Mouse (Mus musculus) embryo, embryonic 11 days (tissue): ENCODE measurements around the gene Mettl3.
"Not testable (repeated sequence)": the region's sequence is repeated elsewhere in the genome, so short reads cannot be mapped to it uniquely, and the experiment has no call there.

ENCODE experiments used
- DNase-seq: peaks from one replicate; pipeline ENCODE4 v3.0.0-alpha.2; 2015

The Mettl3 gene

DNA sequence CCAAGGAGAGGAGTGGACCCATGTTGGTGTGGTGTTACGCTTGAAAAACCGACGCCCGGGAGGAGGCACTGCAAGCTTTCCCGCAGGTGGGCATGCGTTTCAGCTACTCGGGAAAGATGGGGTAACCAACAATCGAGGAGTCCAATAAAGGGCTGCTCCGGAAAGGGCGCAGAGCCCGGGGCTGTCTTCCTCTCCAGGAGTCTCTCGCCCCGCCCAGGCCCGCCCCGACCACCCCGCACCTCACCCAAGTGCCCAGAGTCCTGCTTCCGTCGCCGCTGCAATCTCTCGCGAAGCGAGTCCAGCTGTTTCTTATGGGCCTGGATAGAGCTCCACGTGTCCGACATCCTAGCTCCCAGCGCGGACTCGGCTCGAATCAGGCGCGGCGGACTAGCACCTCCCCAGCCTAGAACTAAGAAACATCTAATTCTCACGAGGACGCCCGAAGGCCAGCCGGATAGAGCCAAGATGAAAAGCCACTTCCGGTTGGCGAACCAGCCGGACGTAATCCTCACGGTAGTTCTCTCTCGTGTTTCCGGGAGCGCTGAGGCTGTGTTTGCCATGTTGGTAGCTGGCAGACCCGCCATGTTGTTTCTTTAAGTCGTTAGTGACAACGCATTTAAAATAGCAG, at the start of gene Mettl3:
Gene Mettl3 (minus strand): TSS at position 485 of the 628 bp plus-strand sequence.
- DNase-seq: peak; percentile 96

DNA sequence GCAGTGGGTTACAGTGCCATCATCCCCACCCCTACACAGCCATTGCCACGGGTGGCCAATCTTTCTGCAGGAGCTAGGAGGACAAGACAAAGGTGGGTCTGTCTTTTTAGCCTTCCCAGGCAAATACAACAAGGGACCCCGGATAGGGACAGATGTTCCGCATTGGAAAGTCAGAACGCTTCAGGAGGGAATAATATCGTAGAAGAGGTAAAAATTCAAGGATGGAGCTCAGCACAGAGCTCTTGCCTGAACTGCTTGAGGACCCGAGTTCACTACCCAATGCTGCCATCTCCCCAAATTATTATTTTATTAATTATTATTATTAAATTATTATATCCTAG, 34.6 kb upstream of the Mettl3 start:
- DNase-seq: no peak

DNA sequence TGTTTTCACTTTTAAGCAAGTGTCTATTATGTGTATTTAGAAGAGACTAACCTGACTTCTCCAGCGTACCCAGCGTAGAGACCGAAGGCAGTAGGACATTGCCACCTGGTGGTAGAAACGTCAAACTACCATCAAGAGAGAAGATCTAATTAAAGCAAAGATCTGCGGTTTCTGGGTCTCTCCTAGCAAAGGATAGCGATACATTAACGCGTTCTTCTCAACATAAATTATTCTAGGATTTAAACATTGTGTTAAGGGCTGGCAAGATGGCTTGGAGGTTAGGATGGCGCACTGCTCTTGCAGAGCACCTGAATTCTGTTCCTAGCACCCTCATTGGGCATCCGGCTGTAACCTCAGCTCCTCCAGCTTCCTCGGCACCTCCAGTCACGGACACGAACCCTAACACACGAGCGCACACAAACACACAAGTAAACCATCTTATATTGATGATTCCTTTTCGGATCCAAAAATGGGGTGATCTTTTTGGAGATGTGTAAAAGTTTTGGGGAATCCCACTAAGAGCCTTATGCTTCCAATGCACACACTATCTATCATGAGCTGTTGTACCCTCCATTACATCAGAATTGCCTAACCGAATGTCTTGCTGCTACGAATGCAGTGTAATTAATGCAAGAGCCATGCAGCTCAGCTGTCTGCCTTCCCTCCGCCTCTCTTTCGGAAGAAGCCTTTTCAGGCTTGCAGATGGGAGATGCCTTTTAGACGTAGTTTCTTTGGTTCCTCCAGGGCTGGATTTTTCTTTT, 34.0 kb upstream of the Mettl3 start:
- DNase-seq: peak; percentile 85

DNA sequence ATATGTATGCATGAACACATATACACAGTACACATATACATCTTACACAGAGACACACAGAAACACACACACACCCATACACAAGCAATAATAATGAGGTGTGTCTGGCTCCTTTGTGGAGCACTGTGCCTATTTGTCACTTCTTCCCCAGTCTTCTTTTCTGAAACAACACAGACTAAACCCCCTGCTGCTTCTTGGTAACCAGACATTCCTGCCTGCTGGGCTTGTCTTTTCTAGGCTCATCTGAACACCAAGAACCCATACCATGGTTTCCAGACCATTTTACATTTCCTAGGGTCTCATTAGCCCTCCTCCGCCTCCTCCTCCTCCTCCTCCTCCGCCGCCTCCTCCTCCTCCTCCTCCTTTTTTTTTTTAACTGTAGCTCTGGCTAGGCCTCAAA, 27.2 kb upstream of the Mettl3 start:
- DNase-seq: no peak

DNA sequence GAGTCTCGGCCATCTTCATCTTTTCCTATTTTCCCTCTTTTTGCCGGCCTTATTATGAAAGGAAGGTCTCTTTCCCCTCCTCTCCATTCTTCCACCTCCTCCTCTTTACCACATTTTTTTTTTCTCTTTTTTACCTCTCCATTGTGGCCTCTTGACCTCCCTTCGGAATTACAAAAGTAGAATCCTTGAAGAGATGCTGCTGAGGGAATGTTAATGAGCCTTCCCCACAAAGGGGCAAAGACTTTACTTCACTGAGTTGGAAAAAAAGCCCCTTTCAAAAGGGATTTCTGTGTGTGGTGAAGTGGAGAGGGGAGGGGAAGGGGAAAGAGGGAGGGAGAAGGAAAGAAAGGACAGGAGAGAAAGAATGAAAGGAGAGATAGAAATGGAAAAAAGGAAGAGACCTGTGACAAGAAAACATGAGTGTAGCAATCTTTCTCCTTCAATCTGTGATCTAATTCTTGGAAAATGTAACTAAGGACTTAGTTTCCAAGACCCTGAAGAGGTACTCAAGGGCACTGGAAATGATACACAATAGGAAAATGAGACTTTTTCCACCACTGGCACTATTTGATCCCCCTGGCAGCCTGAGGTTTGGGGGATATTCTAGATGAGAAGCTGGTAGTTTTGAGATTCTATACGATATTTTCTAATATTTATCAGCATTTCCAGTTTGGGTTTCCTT, 26.3 kb upstream of the Mettl3 start:
- peak; percentile 58 for DNase-seq

DNA sequence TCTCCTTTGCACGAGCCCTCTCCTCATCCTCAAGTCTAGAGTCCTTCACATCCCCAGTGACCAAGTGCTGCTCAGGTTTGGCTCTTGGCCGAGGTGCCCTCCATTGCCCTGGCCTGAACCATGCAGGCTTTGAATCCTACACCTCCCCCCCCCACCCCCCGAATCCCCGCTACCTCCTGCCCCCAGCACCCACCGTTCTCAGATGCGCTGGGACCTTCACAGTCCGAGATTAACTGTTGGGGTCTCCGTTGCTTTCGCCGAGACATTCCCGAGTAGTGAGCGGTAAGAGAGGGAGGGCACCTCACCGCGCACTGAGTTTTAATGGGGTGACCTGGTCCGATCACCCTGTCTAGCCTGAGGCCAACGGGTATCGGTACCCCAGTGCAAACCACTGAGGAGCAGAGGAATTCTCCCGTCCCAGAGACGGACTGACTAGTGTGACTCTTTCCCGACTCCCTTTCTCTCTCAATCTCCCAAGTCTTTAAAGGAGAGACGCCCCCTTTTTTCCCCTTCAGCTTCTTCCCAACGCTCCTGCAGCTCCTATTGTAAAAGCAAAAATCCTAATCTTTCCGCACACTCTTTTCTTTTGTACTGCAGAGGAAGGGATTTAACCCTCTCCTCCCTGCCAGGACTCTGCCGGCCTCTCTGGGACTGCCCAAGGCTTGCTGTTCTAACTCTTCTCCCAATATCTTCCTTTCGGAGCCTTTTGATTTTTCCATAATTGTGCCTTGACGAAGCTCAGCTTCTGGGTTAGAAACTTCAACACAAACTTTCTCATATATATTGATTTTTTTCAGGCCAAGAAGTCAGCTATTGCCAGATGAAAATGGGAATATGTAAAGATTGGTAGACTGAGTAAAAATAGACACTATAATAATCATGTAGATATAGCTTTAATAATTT, 23.2 kb upstream of the Mettl3 start, which contains the start of gene Sall2:
Gene Sall2 (minus strand): TSS at position 853 of the 903 bp plus-strand sequence.
- peak; percentile 53 for DNase-seq

DNA sequence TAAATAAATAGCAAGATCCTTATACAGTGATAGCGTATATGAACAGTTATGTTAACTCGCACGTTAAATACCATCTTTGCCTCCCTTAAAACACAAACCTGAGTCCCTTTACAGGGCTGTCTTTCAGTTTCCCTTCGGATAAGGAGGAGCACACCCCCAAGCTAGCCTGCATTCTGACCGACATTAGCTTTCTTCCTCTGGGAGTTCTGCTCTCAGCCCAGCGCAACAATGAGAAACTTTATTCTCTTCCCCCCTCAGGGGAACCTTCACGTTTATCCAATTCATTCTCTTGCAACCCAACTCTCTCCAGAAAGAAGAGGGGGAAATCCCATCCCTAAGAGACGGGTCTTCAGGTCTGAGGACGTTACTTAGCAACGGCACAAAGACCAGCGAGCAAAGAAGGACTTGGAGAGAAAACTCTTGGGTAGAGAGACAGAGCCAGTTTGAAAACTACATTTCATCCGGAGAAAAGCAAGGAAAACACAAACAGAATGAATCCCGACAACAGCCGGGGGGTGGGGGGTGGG, 22.5 kb upstream of the Mettl3 start:
- DNase-seq: peak; percentile 72

DNA sequence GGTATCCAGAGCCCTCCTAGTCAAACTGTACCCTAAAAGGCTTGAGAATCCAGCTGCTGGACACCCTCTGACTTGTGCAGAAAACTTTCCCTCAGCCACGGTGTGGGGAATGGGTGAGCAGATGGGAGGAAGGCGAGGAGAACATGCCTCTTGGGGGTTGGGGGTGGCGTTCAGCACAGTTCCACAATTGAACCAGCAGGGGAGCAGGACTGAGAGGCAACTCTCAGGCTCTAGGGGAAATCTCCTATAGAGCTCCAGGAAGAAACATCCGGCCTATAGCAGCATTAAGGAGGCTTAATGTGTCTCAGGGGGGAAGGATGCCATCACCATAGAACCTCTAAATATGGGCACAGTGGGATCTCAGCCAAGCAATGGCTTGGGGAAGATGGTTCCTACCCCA, 21.0 kb upstream of the Mettl3 start:
- DNase-seq: peak; percentile 66

DNA sequence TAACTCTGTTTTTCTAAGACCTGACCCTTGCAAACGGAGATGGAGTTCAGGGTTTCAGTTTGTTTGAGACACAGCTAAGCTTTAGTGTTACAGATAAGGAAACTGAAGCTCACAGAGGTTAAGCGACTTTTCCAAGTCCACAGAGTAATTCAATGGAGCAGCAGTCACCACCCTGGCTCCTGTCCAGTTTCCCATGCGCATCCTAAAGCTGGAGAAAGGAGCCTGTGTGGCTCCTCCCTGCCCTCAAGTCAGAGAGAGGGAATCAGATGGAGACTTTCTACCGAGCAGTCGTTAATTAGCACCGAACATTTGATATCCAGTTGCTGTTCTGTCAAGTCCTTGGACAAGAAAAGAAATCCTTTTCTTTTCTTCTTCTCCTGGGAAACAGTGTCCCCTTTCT, 14.4 kb upstream of the Mettl3 start:
- DNase-seq: no peak

DNA sequence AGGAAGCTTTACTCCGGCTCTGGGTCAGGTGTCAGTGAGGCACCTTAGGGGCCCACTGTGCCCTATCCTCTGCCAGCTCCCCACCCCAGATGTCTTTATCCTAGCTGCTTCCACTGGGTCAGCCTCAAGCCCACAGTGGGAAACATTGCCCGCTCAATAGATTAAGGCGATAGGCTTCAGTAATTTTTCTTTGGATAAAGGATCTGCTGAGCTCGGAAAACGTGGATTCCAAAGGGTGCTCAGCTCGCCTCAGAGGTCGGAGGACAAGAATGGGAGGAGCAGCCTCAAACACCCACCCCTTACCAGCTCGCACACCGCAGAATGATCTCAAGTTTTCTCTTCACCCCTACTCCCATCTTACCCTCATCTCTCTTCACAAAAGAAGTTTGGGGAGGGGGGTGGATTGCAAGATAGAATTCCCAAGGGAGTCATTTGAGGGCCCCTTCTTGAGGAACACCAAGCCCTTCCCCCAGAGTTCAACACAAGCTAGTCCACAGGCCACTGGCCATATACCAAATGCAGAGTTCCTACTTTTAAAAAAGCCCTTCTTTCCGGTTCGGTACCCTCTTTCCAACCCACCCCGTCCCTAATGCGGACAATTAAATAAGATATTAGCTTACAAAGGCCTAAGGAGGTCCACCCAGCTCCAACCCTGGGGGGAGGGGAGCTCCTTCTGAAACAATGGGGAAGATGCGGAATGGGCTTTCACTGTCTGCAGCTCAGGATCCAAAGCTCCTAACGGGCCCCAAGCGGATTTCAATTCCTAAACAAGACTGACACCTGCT, 11.7 kb upstream of the Mettl3 start:
- DNase-seq: peak; percentile 78

DNA sequence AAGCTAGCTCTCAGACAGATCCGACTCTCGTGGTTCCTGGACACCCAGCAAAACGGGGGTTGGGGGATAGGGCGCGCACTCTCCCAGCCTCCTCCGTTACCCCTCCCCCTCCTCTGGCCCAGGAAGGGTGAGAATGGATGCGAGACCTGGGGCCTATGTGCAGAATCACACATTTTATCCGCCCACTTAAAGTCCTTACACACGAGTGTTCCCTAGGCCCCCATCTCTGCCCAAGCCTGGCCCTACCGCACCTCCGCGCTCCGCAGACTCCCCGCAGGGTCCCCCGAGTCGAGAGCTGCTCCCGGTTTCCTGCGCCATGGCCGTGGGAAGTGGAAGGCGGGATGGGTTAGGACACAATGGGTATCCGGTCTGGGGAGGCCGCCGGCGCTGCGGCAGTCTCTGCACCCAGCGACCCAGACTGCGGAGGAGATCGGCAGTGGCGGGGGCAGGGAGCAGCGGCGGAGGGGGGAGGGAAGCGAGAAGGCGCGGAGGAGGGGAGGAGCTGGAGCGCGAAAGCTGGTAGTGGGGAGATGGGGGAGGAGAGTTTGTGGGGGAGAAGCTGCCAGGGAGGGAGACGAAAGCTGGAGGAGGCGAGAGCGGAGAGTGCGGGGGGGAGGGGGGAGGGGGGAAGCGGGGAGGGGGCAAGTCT, 11.0 kb upstream of the Mettl3 start:
- peak; percentile 89 for DNase-seq

DNA sequence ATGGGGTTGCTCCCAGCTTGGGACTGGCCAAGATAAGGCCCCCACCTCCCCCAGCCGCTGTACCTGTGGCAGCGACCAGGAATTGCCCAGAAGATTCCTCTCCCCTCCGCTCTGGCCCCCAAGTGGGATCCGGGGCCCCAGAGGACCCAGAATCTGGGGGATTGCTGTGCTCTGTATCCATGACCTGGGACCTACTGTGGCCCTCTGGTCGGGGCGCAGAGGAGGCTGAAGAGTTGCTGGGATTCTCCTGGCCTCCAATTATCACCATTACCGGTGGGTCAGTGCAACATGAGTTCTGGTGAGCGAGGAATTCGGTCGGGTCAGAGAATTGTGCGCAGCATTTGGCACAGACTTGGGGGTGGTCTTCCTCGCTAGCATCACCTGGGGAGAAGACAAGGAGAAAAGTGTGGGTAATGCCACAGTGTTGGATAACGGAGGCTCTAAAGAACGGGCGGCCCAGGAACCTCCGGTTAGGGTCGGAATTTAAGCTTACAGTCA, 10.4 kb upstream of the Mettl3 start:
- DNase-seq: no peak

DNA sequence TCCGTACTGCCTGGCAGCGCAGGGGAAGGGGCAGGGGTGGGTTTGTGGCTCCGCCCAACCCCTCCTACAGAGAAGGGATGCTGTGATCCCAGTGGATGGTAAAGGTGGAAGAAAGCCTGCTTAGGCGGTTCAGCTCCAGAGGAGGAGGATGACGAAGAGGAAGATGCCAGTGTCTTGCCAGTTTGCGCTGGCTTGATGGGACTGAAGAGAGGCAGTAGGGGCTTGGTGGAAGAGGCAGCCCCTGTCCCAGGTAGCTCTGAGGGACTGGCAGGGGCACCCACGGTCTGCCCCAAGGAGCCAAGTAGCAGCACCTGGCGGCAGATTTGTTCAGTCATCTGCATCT, 9.9 kb upstream of the Mettl3 start:
- no peak for DNase-seq

DNA sequence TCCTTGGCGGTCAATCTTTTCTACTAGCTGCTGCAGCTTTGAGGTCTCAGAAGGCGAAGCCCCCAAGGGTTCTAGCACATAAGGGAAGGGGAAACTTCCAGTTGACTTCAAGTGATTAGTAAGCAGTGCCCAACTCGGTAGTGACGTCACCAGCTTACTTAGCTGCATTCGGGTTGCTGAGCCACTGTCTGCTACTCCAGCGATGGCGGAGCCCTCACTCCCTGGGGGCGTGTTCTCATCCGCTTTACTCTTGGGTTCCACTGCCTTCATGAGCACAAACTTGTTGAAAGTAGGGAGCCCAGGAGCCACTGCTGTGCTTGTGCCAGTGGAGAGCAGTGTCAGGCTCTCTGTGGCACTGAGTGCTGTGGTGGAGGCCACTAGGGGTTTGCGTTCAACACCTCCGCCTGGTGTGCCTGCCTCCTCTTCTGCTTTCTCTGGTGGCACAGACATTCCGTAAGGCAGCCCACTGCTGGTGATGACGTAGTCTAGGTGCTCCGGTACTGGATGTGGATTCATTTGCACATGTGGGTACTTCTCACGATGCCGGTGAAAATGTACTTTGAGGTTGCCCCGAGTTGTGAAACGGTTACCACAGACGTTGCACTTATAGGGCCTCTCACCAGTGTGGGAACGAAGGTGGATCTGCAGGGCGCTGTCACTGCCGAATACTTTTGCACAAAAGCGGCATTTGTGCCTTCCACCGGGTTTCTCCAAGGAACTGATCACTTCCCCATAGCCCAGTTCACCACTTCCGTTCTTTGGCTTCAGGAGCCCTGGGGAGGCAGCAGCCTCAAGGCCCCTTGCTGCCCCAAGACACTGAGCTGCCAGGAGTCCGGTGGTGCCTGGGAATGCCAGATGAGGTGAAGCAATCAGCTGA, 9.2 kb upstream of the Mettl3 start:
- DNase-seq: no peak

DNA sequence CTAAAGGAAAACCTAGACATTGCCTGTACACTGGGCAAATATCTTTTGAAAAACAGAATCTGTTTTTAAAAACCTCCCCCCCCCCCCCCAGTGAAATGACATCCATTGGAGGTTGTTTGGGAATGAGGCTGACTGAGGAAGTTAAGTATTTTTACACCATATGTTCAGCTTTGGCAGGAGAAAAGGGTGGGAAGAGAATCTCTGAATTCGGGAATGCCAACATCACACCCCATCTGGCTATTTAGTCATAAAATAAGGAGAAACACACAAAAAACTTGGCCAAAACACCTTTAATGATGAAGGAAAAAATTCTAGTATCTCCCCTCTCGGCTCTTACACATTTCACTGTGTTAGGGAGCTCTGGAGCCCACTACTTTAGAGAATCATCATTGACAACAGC, 6.0 kb upstream of the Mettl3 start:
- DNase-seq: no peak

DNA sequence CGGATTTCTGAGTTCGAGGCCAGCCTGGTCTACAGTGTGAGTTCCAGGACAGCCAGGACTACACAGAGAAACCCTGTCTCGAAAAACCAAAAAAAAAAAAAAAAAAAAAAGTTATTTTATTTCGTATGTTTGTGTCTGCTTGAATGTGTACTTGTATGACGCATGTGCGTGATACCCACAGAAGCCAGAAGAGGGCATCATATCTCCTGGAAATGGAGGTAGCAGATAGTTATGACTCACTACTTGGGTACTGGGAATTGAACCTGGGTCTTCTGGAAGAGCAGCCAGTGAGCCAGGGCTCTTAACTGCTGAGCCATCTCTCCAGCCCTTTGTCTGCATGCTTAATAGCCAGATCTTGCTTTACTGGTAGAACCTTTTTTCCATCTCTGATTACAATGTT, 5.4 kb upstream of the Mettl3 start:
- DNase-seq: not testable (repeated sequence)

DNA sequence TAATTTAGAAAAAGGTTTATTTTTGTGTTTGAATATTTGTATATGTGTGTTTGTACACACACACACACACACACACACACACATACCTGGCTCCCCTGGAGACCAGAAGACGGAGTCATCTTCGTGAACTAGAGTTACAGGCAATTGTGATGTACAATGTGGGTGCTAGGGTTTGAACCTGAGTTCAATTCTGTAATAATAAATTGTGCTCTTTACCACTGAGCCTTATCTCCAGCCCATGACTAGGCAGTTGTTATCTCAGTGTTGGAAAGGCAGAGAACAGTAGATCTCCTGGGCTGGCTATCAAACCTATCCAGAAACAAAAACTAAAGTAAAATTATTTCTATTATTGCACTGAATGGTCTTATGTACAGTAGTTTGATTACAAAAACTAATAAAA, 1.2 kb upstream of the Mettl3 start:
- DNase-seq: no peak

DNA sequence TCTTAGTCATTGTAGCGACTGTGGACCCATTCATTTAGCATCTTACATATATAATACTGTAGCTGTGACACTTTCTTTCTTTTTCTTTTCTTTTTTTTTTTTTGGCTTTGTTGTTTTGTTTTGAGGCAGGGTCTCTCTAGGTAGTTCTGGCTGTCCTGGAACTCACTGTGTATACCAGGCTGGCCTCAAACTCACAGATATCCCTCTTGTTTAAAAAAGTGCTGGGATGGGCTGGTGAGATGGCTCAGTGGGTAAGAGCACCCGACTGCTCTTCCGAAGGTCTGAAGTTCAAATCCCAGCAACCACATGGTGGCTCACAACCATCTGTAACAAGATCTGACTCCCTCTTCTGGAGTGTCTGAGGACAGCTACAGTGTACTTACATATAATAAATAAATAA, 1.4 kb downstream of the Mettl3 start:
- DNase-seq: not testable (repeated sequence)

DNA sequence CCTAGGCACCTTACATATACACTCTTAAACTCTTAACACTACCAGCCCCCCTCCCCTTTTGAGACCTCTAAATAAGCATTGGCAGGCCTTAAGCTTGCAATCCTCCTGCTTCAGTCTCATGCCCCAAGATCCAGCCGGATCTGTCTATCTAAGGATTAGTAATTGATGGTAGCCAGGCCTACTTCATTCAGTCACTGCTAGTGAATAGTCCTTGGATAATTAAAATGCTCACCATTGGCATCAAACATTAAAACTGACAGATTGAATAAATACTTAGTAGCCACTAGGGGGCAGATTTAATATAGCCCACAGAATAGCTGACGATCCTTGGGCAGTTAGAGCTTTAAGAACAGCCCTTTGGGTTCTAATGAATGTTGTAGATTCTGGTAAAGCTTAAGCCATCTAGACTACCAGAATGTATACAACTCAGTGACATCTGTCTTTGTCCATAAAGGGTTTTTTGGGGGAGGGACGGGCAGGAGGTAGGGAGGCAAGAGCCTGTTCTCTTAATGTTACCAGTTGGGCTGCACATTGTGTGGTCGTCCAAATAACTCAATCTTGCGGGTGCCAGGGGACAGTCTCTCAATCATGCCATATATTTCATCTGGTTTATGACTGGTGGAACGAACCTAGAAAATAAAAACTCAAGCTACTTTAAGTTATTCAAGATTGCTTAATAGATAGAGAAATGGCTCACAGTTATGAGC, 9.2 kb downstream of the Mettl3 start:
- DNase-seq: peak; percentile 71

DNA sequence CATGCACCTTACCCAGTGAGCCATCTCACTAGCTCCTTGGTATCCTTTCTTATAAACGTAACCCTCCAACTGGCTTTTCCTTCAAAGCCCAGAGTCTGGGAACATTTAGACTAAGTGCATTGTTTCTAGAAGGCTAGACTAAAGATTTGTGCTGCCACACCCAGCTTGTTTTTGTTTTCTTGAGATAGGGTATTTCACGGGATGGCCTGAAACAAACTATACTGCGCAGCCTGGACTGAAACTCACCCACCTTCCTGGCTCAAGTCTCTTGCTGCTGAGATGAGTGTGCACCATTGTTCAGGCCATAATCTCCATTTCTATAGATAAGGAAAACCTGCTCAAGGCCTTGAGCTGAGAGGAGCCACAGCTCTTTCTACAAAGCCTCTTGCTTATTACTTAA, 20.7 kb downstream of the Mettl3 start:
- no peak for DNase-seq
